Mouse (Mus musculus) neural tube, embryonic 12.5 days (tissue): ENCODE data around the gene Bglap2. TPM values are rescaled to one million over a fixed set of nuclear protein-coding genes. Genes with fewer than 3 reads are reported as not detected.
"Not testable (repeated sequence)": the region's sequence is repeated elsewhere in the genome, so short reads cannot be mapped to it uniquely, and the experiment has no call there.

ENCODE experiments used
- ATAC-seq: fragments of 200-750 bp; cut with Nextera tagmentation; 2 replicates; pipeline ENCODE4 v1.8.0; 2017; ENCODE audit warnings: low read depth, mild to moderate bottlenecking, moderate TSS enrichment, moderate library complexity; ENCODE audit not compliant: low FRiP score
- H3K27ac ChIP-seq: fragments of 300-500 bp; sonication (generic); 2 replicates; pipeline ENCODE4 v1.5.1; 2016
- H3K27me3 ChIP-seq: fragments of 300-500 bp; sonication (generic); replicated peaks from 2 replicates; pipeline ENCODE4 v1.6.1; 2016; ENCODE audit warnings: mild to moderate bottlenecking
- H3K36me3 ChIP-seq: fragments of 300-500 bp; sonication (generic); 2 replicates; pipeline ENCODE4 v1.6.1; 2016; ENCODE audit warnings: mild to moderate bottlenecking
- H3K4me1 ChIP-seq: fragments of 300-500 bp; sonication (generic); 2 replicates; pipeline ENCODE4 v1.6.1; 2016
- H3K4me2 ChIP-seq: fragments of 300-500 bp; sonication (generic); replicated peaks from 2 replicates; pipeline ENCODE4 v1.6.1; 2016; ENCODE audit warnings: mild to moderate bottlenecking
- H3K4me3 ChIP-seq: fragments of 300-500 bp; sonication (generic); 2 replicates; pipeline ENCODE4 v1.5.1; 2016
- H3K9ac ChIP-seq: fragments of 300-500 bp; sonication (generic); 2 replicates; pipeline ENCODE4 v1.6.1; 2016; ENCODE audit warnings: mild to moderate bottlenecking
- H3K9me3 ChIP-seq: fragments of 300-500 bp; sonication (generic); 2 replicates; pipeline ENCODE4 v1.6.1; 2016; ENCODE audit warnings: mild to moderate bottlenecking
- WGBS: fragments of 180-500 bp; shearing (Covaris S2); methylation state at CpG from one replicate; pipeline ENCODE4 v1.1.7; 2016; 5-methylcytosine and 5-hydroxymethylcytosine counted together
- polyA plus RNA-seq: library from polyadenylated mRNA; unstranded; fragments of >200 nt; fragmentation: Nextera tagmentation; extraction: Ambion mirVana; gene quantifications from 2 replicates; pipeline ENCODE4 v1.2.1, GENCODE M21; 2016

Bglap2 gene
- polyA plus RNA-seq, 1 experiment from 2014 or later, result not detected

- not testable (repeated sequence) for H3K36me3 ChIP-seq, H3K9me3 ChIP-seq, H3K4me1 ChIP-seq, H3K27me3 ChIP-seq
- peak overlapping the region; percentile 44; the same call in 1 of the 2 replicates for H3K9ac ChIP-seq
- whole genome bisulfite sequencing, result 6% methylated on average over 21 of the region's 22 CpGs
- ATAC-seq, result peak; percentile 91
- peak overlapping the region; percentile 53 for H3K4me2 ChIP-seq
- peak overlapping the region; percentile 15; the same call in 1 of the 2 replicates for H3K4me3 ChIP-seq
- peak overlapping the region; percentile 37; the same call in 1 of the 2 replicates for H3K27ac ChIP-seq
Observed at GRCm38 (mm10) chr3:88381389-88382315, 3.2 kb upstream of the Bglap2 start.

- peak; percentile 45 for ATAC-seq
- H3K4me1 ChIP-seq, H3K4me3 ChIP-seq, H3K9me3 ChIP-seq, H3K9ac ChIP-seq, H3K36me3 ChIP-seq, H3K27me3 ChIP-seq, H3K27ac ChIP-seq: not testable (repeated sequence)
- peak overlapping the region; percentile 32 for H3K4me2 ChIP-seq
- 30% methylated on average over 5 of the region's 7 CpGs for WGBS
Observed at GRCm38 (mm10) chr3:88376644-88377043, 1.9 kb downstream of the Bglap2 start.

- H3K4me3 ChIP-seq, result not testable (repeated sequence)
Observed at GRCm38 (mm10) chr3:88375750-88376626, 2.5 kb downstream of the Bglap2 start.

GRCm38 (mm10) chr3:88372643-88373042 is 5.9 kb downstream of the Bglap2 start, which contains the start of gene Bglap3:
Bglap3 (minus strand) TSS chr3:88372743.
- not testable (repeated sequence) for H3K27me3 ChIP-seq, H3K4me1 ChIP-seq, H3K9ac ChIP-seq, H3K4me3 ChIP-seq, H3K4me2 ChIP-seq, ATAC-seq, H3K36me3 ChIP-seq, H3K27ac ChIP-seq
- 90% methylated on average over 9 of the region's 9 CpGs for WGBS
- peaks cover 17% of the 10 kb centered on the region for H3K9me3 ChIP-seq

More at GRCm38 (mm10) chr3:88375750-88376626, 2.5 kb downstream of the Bglap2 start:
- not testable (repeated sequence) for H3K9ac ChIP-seq, H3K27me3 ChIP-seq, H3K36me3 ChIP-seq, H3K4me1 ChIP-seq, H3K9me3 ChIP-seq
- WGBS, result 12% methylated on average over 19 of the region's 19 CpGs
- 0 out of 2 replicates have a peak overlapping the region, but pooled peaks have one; percentile 46 for H3K27ac ChIP-seq
- peak overlapping the region; percentile 32 for H3K4me2 ChIP-seq
- ATAC-seq, result peak; percentile 89

- WGBS, result 92% methylated on average over 7 of the region's 7 CpGs
- H3K4me2 ChIP-seq, result not testable (repeated sequence)
Observed at GRCm38 (mm10) chr3:88368511-88368910, 10.0 kb downstream of the Bglap2 start.

GRCm38 (mm10) chr3:88367517-88367916 is 11.0 kb downstream of the Bglap2 start:
- Histone ChIP-seq H3K4me2 (peak overlapping the region; percentile 47), H3K9me3 (peaks cover 17% of the 10 kb centered on the region), H3K27me3 (peaks cover 24% of the 10 kb centered on the region)
- not testable (repeated sequence) for H3K4me1 ChIP-seq, H3K4me3 ChIP-seq, H3K27ac ChIP-seq, H3K36me3 ChIP-seq, H3K9ac ChIP-seq
- WGBS, result 49% methylated on average over 4 of the region's 7 CpGs
- ATAC-seq, result peak; percentile 48; the same call in 1 of the 2 replicates

More at GRCm38 (mm10) chr3:88368511-88368910, 10.0 kb downstream of the Bglap2 start:
- Histone ChIP-seq H3K27me3 (peaks cover 24% of the 10 kb centered on the region), H3K9me3 (peaks cover 17% of the 10 kb centered on the region)
- not testable (repeated sequence) for H3K36me3 ChIP-seq, H3K4me1 ChIP-seq, H3K27ac ChIP-seq, H3K4me3 ChIP-seq, H3K9ac ChIP-seq, ATAC-seq

- not testable (repeated sequence) for H3K36me3 ChIP-seq, H3K27ac ChIP-seq, H3K9ac ChIP-seq, H3K4me1 ChIP-seq
- 7% methylated on average over 22 of the region's 22 CpGs for WGBS
- Histone ChIP-seq H3K9me3 (peaks cover 17% of the 10 kb centered on the region), H3K4me2 (peak overlapping the region; percentile 47), H3K27me3 (peaks cover 24% of the 10 kb centered on the region), H3K4me3 (peak overlapping the region; percentile 23)
- peak; percentile 86 for ATAC-seq
Observed at GRCm38 (mm10) chr3:88366830-88367428, 11.6 kb downstream of the Bglap2 start.

- H3K9me3 ChIP-seq, result peaks cover 11% of the 10 kb centered on the region; the same call in 1 of the 2 replicates
- peaks cover 3% of the 10 kb centered on the region; the same call in 1 of the 2 replicates for H3K4me1 ChIP-seq
- H3K27me3 ChIP-seq, result peaks cover 24% of the 10 kb centered on the region
- H3K36me3 ChIP-seq, result peaks cover 16% of the 10 kb centered on the region
- WGBS, result 34% methylated on average over 34 of the region's 34 CpGs
- no peak for ATAC-seq
- H3K4me3 ChIP-seq, result no peak overlapping the region
- H3K9ac ChIP-seq, result no peak overlapping the region
- H3K27ac ChIP-seq, result no peak overlapping the region
- H3K4me2 ChIP-seq, result peak overlapping the region; percentile 33
Observed at GRCm38 (mm10) chr3:88365705-88366361, 12.7 kb downstream of the Bglap2 start.

GRCm38 (mm10) chr3:88364337-88364736 is 14.2 kb downstream of the Bglap2 start, which contains the start of gene Paqr6:
Paqr6 (plus strand) TSS chr3:88364584.
- no peak for ATAC-seq
- 1% methylated on average over 16 of the region's 16 CpGs for WGBS

GRCm38 (mm10) chr3:88363700-88364099 is 14.8 kb downstream of the Bglap2 start:
- Histone ChIP-seq H3K27me3 (peaks cover 24% of the 10 kb centered on the region), H3K9ac (no peak overlapping the region), H3K27ac (no peak overlapping the region), H3K36me3 (peaks cover 37% of the 10 kb centered on the region), H3K4me2 (no peak overlapping the region), H3K4me1 (peaks cover 7% of the 10 kb centered on the region; the same call in 1 of the 2 replicates), H3K4me3 (no peak overlapping the region), H3K9me3 (no peaks in the 10 kb centered on the region)
- no peak for ATAC-seq
- WGBS, result 68% methylated on average over 4 of the region's 4 CpGs

More at GRCm38 (mm10) chr3:88364337-88364736, 14.2 kb downstream of the Bglap2 start, which contains the start of gene Paqr6:
- Histone ChIP-seq H3K4me3 (no peak within 1 kb of the TSS), H3K4me2 (peak within 1 kb of the TSS; percentile 27; the same call in 1 of the 2 replicates), H3K4me1 (peaks cover 7% of the 10 kb centered on the region; the same call in 1 of the 2 replicates), H3K9me3 (no peaks in the 10 kb centered on the region), H3K27ac (no peak within 1 kb of the TSS), H3K36me3 (peaks cover 31% of the 10 kb centered on the region), H3K27me3 (peaks cover 24% of the 10 kb centered on the region), H3K9ac (no peak within 1 kb of the TSS)
